Mouse (Mus musculus) erythroid progenitor cell, adult 5-6 weeks (primary cell): Measurements from ENCODE around the gene Mad1l1. TPM values are rescaled to one million over a fixed set of nuclear protein-coding genes. Genes with fewer than 3 reads are reported as not detected.

ENCODE experiments used
- ATAC-seq: replicated peaks from 2 replicates; pipeline ENCODE4 v1.8.0; 2016; ENCODE audit warnings: moderate number of reproducible peaks, mild to moderate bottlenecking, moderate TSS enrichment, inconsistent platforms; ENCODE audit not compliant: poor library complexity, low FRiP score, severe bottlenecking
- total RNA-seq, 2 experiments: library from RNA; stranded (forward) in 1 of 2; stranded (reverse) in 1 of 2; fragments of 150-400 nt in 1 of 2; fragments of 186-747, 209-891 nt in 1 of 2; gene quantifications; 2 replicates each; pipeline versions ENCODE4 v1.2.3 to v1.2.4; 2015 to 2017; ENCODE audit warnings: low replicate concordance in 2 of 2

The Mad1l1 gene
- total RNA-seq, 2 experiments from 2014 or later, result 29.3 to 113 TPM

- ATAC-seq, result peak; percentile 97
Measured at GRCm38 (mm10) chr5:140331615-140332512, 10.5 kb upstream of the Mad1l1 start, which contains the start of gene Mrm2. Mrm2 (minus strand) TSS chr5:140331898.

GRCm38 (mm10) chr5:140324058-140324457, 2.7 kb upstream of the Mad1l1 start:
- ATAC-seq, result no peak

GRCm38 (mm10) chr5:140321756-140322575, 614 bp upstream of the Mad1l1 start:
- peak; percentile 49 for ATAC-seq

GRCm38 (mm10) chr5:140316716-140317115, 4.6 kb downstream of the Mad1l1 start:
- no peak for ATAC-seq

GRCm38 (mm10) chr5:140307602-140308001, 13.8 kb downstream of the Mad1l1 start:
- no peak for ATAC-seq

GRCm38 (mm10) chr5:140306016-140306415, 15.3 kb downstream of the Mad1l1 start:
- no peak for ATAC-seq

- ATAC-seq, result no peak
Measured at GRCm38 (mm10) chr5:140298291-140298690, 23.1 kb downstream of the Mad1l1 start.

GRCm38 (mm10) chr5:140292152-140292551, 29.2 kb downstream of the Mad1l1 start:
- ATAC-seq, result no peak

- no peak for ATAC-seq
Measured at GRCm38 (mm10) chr5:140289161-140289560, 32.2 kb downstream of the Mad1l1 start.

GRCm38 (mm10) chr5:140288287-140288686, 33.1 kb downstream of the Mad1l1 start:
- no peak for ATAC-seq

GRCm38 (mm10) chr5:140284761-140285160, 36.6 kb downstream of the Mad1l1 start:
- no peak for ATAC-seq

- ATAC-seq, result no peak
Measured at GRCm38 (mm10) chr5:140284011-140284410, 37.3 kb downstream of the Mad1l1 start.

GRCm38 (mm10) chr5:140282900-140283299, 38.5 kb downstream of the Mad1l1 start:
- no peak for ATAC-seq

- ATAC-seq, result no peak
Measured at GRCm38 (mm10) chr5:140282376-140282775, 39.0 kb downstream of the Mad1l1 start.

- ATAC-seq, result no peak
Measured at GRCm38 (mm10) chr5:140280205-140280604, 41.1 kb downstream of the Mad1l1 start.

GRCm38 (mm10) chr5:140276779-140277178, 44.6 kb downstream of the Mad1l1 start:
- ATAC-seq, result no peak

GRCm38 (mm10) chr5:140270976-140271685, 50.2 kb downstream of the Mad1l1 start:
- ATAC-seq, result no peak

- ATAC-seq, result no peak
Measured at GRCm38 (mm10) chr5:140268396-140268795, 53.0 kb downstream of the Mad1l1 start.

GRCm38 (mm10) chr5:140267061-140267460, 54.3 kb downstream of the Mad1l1 start:
- peak; percentile 20; the same call in 1 of the 2 replicates for ATAC-seq
